Mouse (Mus musculus): ENCODE measurements around the gene Hook2.

GRCm38 (mm10) chr8:85036381-85036717, 45.9 kb downstream of the Hook2 start:
- TF ChIP-seq POLR2A (IDR thresholded peaks at IDR 0.05; ENCODE audit: borderline replicate concordance, insufficient read depth, low read length) (peak; percentile 64; the same call in 1 of the 2 replicates), CTCF (IDR thresholded peaks at IDR 0.05; ENCODE audit: borderline replicate concordance, insufficient read depth, low read depth, low read length) (no peak)

Data from cerebellum, adult 2 months (tissue).